Mouse (Mus musculus): Measurements from ENCODE around the gene Bhlhe41.

- TF ChIP-seq CTCF (IDR thresholded peaks at IDR 0.05; ENCODE audit: low read depth): no peak
- TF ChIP-seq EP300 (IDR thresholded peaks at IDR 0.05; ENCODE audit: low read depth): no peak
These were observed 1.8 kb upstream of the Bhlhe41 start for GRCm38 (mm10) chr6:145867111-145867510.
